Mouse (Mus musculus) retina, postnatal 1 day (tissue): ENCODE results near the gene Mecr.

Experiments
- DNase-seq: peaks from one replicate; pipeline ENCODE4 v3.0.0-alpha.2; 2012

Mecr gene

DNA sequence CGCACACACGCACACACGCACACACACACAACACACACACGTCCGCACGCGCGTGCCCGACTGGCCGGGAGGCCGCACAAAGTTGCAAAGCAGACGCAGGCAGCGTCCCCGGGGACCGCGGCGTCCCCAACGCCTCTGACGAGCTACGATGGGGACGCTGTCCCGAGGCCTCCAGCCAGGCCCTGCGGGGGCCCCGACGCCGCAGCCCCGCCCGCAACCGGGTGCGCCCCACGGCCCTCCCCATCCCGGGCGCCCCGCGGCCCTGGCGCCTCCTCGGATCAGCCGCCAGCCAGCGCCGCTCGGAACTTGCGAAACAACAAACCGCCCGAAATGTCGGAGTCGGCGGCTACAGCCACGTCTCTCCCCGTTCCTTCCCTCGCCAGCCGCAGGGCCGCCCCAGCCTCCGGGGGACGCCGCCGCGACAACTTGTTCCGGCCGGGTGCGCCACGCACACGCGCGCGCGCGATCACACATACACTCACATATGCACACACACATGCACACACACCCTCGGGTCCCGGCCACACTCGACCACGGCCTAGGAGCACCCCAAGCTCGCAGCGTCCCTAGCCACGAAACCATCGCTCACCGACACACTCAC, 6.3 kb upstream of the Mecr start:
- peak; percentile 59 for DNase-seq

DNA sequence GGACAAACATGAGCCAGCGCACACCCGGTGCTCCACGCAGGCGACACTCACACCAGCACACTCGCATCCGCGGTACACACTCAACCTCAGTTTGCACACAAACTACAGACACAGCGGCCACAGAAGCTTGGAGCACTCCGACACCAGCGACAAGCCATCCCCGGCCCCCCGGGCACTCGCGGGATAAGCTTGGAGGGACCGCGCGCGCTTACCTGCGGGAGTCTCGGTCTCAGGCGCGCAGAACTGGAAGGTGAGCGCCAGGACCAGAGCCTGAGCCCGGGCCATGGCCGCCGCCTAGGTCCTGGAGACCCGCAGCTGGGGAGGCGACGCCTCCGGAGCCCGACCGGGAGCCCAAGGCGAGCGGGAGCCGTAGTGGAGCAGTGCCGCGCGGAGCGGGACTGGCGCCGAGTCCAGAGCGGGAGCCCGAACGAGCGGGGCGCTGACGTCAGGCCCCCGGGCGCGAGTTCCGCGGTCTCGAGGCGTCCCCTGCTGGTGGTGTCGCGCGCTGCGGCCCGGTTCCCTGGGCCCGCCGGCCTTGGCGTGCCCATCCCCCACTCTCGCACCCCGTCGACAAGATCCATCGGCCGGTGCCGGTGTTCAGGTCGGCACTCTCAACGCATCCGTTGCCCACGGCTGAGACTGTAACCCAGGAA, 5.3 kb upstream of the Mecr start, which contains the start of gene Ptpru:
TSS of gene Ptpru (minus strand) at position 417 of the 653 bp plus-strand sequence.
- DNase-seq: peak; percentile 89

DNA sequence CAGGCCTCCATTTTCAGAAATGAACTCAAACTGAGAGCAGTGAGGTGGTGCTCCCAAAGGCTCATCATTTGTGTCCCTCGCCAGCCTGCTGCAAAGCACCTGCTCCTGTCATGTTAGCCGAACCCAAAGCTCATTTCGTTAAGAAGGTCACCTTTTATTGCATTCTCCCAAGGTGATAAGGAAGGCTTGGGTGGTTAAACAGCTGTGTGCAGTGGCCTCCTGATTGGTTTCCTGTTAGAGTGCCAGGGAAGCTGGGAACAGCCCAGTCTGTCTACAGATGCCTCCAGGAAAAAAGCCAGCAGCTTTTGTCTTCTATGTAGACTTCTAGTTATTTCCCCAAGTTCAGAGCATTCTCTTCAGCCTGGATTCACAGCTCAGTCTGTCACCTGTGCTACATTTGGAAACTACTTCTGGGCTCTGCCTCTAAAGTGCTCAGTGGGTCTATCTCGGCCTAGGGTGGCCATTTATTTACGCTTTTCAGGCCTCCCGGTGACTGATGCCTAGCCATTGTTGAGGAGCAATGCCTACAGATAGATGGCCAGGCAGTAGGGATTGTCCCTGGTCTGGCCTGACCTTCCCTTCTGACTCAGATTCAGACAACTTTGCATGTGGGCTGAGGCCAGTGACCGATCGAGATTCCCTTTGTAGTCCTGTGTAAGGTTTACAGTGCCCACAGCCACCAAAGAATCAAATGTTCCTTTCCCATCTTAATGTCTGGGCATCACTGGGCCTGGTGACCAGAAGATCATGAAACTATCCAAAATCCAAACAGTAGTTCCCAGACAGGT, 2.9 kb downstream of the Mecr start:
- no peak for DNase-seq

DNA sequence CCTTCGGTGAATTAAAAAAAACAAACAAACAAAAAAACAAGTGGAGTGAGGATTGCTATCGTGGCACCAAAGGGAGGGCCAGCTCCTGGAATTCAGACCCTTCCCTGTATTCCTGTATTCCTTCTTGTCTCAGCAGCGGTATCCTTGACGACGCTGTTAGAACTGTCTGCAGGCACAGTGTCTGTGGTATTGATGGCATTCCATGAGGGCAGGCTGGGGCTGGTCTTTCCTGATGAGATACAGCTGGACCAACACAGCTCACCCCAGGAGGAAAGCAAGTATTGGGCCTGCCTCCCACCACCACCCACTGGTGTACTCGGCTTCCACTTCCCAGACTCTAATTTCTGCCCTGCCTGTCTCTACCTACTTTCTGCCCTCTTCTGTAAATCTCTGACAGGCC, 4.8 kb downstream of the Mecr start:
- no peak for DNase-seq

DNA sequence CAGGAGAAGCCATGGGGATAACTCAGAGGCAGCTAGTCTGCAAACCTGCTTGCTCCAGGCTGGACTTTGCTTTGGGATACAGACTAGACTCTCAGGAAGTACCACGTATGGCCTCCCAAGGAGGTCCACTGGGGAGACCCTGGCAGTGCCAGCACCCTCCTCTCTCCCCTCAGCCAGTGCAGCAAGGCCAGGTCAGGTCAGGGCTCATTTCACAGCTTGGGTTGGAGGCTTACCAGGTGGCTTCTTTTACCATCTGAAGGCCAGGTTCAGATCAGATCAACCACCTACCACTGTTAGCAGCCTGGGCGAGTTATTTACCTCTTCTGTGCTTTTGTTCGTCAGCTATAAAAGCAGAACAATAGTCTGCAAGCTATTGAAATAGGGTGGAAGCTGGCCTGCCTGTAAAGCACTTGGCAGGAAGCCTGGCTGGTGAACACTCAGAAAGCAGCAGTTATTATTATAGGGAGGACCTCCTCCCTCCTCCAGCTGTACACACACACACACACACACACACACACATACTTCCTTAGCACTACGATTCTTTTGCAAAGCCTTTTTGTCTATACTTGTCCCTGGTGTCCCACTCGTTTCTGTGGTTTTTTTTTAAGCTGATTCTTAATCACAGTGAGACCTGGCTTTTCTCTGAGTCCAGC, 6.8 kb downstream of the Mecr start:
- no peak for DNase-seq

DNA sequence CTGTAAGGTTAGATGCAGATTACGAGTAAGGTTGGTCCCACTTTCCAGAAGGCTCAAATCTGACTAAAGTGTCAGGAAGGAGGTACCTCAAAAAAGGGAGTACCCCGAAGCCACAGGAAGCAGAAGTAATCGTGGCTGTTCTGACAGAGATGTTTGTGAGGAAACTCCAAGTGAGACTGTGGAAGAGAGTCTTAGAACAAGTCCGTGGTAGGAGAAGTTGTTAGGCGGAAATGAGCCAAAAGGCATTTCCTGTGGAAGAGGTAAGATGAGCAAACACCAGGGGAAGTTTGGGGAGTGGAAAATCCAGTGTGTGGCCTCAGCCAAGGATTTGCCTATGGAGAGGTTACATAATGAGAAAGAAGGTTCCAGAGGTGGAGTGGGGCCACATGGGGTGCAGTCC, 11.7 kb downstream of the Mecr start:
- no peak for DNase-seq

DNA sequence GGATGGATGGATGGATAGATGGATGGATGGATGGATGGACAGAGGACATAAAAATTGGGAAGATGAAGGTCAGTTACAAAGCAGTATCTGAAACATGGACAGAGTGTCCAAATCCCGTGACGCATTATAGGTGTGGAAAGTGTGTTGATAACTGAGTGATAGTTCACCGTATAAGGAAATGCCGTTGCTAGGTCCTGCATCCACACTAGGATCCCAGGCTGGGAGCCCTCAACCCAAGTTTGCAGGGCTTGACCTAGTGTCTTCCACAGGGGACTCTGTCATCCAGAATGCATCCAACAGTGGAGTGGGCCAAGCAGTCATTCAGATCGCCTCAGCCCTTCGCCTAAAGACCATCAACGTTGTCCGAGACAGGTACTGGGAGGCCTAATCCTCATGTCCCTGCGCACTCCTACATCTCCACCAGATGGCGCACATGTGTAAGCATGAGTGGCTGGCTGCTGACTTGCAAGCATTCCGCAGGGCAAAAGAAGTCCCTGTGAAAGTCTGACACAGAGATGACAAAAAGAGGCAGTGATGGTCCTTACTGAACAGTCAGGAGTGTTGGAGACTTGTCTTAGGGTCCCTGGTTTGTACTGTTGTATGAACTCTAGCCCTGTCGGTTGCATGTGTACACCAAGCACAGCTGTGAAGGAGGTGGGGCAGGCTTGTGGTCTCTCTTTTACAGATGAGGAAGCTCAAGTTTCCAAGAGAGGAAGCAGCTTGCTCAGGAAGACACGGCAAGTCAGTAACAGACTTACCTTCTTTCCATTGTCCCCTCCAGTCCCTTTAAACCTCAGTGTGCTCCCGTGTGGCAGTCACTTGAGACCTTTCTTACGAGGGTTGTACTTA, 17.4 kb downstream of the Mecr start:
- DNase-seq: peak; percentile 86

DNA sequence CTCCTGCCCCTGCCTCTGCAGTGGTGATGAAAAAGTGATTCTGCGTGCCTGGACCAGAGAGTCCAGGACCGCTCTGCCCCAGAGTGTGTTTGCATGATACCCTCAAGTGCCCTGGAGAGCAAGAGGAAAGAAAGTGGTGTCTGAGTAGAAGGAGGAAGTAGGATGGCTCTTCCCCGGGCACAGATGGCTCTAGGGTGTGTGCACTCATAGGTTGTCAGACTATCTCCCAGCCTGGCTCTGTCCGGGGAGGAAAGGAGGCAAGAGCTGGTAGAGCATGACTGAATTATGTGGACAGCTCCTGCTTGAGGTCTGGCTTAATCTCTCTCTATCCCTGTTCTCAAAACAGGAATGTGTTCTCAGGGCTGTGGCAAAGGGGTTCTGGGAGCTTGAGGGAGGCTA, 18.1 kb downstream of the Mecr start:
- DNase-seq: no peak

DNA sequence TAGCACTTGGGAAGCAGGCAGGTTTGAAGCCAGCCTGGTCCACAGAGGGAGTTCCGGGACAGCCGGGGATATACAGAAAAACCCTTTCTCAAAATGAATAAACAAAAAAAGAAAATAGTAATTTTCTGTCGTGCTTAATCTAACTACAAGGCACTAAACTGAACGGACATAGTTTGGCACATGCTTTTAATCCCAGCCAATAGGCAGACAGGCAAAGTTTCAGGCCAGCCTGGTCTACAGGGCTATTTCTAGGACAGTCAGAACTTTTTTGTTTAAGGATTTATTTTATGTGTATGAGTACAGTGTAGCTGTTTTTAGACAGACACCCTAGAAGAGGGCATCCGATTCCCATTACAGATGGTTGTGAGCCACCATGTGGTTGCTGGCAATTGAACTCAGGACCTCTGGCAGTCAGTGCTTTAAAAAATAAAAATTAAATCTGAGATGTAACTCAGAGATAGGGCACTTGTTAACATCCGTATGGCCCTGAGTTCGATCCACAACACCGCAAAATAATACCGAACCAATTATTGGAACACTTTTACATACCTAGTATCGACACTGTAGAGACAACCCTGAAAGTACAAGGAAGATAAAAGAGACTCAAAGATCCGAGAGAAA, 29.5 kb downstream of the Mecr start:
- no peak for DNase-seq

DNA sequence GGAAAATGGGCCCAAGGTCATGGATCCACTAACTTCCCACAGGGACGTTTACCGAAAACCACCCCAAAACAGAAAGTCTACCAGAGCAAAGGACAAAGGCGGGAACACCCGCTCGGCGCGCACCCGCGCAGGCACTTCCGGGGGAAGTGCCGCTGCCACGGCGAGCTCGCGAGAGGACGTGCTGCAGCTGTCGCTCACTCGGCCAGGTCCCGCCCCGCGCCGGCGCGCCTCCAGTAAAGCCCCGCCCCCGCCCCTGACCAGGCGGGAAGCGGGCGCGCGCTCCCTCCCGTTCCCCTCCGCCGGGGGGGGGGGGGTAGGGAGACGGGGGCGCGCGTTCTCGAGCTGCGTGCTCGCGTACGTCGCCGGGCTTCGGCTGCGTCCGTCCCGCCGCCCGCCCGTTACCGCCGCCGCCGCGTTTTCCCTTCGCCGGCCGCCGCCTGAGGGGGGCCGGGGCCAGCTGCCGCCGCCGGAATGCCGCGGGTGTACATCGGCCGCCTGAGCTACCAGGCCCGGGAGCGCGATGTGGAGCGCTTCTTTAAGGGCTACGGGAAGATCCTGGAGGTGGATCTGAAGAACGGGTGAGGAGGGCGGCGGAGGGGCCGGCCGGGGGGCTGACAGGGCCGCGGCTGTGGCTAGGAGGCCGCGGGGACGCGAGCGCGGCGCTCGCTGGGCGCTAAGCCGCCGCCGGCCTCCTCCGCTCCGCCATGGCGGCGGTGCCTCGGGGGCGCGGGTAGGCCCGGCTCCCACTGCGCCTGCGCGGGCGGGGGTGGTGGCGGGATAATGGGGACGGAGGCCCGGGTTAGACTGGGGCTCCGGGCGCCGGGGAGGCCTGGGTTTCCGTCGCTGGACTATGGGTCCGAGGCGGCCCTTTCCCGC, 30.3 kb downstream of the Mecr start, which contains the start of gene Srsf4:
TSS of gene Srsf4 (plus strand) at position 325 of the 876 bp plus-strand sequence.
- DNase-seq: peak; percentile 98

DNA sequence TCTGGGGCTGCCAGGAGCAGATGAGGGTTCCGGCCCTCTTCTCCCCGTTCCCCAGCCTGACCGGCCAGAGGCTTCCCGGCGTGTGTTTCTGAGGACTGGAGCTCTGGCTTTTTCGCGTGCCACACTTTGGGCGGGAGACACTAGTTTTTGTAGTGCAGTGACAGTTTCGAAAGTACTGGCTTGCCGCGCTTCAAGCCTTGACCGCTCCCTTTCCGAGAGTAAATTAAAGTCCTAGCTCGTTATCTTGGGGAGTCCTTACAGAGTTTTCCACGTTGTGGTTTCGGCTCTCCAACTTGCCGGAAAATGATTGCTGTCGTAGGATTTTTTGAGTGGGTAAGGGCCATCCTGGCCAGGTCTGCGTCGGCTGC, 30.9 kb downstream of the Mecr start:
- DNase-seq: no peak

DNA sequence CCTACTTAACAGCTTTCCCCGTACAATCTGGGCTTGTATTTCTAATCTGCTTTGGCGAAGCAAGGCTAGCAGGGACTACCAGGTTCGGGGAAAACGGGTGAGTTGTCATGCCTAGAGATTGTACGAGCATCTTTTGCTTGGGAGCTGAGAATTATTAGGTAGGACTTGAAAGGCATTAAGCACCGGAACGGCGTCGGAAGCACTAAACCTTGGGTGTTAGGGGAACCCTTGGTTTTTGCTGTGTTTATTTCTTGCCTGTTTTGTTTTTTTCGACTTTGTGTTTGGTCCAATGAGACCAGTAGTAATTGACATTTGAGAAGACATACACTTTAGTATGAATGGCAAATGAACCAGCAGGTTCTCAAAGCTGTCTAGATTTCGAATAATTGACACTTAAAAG, 31.3 kb downstream of the Mecr start:
- peak; percentile 36 for DNase-seq

DNA sequence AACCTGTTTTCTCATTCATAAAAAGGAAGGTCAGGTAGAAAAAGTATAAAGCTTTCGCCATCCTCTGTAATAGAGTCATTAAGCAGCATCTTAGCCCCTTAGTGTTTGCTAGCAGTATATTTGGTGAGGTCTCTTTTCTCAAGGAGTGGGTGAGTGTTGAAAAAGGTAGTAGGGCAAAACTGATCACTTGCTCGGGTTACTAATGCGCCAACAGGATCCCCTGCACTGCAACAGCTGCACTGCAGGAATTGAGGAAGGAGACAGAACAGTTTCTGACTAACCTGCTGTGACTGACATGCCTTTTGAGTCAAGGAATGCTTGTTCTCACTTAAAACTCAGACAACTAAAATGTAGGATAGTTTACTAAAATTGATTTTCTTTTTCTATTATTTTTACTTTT, 32.0 kb downstream of the Mecr start:
- no peak for DNase-seq

DNA sequence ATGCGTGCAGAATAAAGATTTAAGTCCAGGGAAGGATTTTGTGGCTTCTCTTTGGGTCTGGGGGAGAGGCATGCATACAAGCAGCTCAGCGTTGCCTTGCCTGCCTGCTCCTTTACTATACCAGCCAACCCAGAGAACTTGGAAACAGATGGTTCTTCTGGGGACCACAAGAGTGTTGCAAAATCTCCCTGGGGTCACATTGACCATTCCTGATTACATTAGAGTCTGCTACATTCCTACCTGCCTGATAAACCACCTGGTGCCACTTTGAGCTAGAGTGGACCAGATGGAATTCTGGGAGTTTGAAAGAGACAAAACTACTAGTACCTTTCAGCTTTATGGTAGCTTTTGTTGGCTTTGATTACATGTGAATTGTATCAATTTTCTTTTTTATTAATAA, 33.6 kb downstream of the Mecr start:
- no peak for DNase-seq

DNA sequence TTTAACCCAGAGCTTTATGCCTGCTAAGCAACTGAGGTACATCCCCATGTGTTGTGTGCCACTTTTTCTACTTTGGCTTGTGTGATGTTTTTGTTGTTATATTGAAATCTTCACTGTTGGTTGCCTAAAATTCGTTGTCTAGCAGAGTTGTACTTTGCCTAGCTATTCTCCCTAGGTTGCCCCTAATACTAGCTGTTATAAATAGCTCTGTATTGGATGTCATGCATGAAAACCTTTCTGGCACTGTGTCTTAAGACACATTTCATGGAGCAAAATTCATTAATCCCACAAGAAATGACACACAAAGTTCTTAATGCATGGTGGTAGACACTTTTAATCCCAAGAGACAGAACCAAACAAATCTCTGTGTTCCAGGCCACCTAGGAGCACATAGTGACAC, 36.4 kb downstream of the Mecr start:
- no peak for DNase-seq

DNA sequence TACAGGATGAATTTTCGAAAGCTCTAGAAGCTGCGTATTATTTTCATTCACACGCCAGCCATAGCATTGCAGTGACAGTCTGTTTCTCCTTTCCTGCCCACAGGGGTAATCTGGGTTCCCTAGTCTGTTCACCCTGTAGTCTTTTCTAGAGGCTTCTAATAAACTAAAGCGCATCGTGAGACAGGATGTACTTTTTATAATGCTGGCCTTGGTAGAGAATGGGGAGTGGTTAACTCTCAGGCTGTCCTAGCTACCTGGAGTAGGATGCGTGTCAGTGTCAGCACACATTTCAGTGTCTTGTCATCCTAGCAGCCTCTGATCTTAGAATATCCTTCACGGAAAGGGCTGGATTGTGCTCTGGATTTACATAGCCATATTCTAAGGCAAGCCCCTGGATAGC, 38.0 kb downstream of the Mecr start:
- no peak for DNase-seq

DNA sequence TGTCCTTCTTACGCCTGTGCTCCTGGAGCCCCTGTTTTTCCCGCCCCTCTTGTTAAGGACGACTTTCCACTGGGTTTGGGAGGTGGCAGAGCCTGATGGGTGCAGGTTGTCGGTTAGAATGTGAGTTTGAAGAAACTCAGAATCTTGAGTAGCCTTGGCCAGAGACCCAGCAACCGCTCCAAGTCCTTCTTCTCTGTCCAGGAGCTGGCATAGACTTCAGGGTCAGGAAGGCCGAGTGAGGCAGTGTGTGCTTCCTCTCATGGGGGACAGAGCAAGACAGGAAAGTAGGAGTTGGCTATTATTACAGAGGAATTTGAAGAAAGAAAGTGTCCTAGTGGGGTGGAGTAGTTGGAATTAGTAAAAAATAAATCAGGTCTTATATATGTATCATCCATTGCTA, 40.3 kb downstream of the Mecr start:
- DNase-seq: no peak

DNA sequence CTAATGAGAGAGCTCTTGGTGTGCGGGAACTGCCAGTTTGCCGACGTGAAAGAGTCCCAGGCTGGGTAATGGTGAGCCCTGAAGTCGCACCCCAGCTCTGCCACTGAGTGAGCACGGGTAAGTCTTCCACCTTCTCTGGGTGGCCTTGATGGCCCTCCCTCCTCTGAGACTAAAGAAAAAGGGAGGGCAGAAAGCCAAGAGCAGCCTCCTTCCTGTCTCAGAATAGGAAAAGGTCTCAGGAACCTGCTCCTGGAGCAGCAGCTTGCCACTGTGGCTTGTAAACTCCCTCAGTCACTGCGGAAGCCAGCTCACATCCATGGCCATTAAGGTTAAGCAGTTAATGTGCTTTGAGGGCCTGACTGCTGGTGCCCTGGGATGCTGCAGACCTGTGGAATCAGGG, 42.1 kb downstream of the Mecr start:
- no peak for DNase-seq

DNA sequence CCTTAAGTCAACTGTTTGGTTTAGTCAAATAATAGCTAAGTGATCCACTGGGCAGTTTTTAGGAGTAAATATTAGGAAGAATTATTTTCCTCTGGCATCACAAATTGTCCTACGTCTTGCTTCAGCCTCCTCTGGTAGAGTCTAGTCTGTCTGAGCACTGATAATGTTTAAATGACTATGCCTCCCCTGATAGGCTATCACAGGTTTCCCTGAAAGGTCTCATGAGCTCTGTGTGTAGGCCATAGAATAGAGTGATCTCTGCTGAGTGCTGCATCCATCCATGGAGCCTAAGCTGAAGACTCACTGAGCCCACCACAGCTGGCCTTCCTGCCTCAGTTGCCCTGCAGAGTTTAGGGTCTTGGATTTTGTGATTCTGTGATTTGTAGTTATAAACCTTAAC, 45.3 kb downstream of the Mecr start:
- no peak for DNase-seq

DNA sequence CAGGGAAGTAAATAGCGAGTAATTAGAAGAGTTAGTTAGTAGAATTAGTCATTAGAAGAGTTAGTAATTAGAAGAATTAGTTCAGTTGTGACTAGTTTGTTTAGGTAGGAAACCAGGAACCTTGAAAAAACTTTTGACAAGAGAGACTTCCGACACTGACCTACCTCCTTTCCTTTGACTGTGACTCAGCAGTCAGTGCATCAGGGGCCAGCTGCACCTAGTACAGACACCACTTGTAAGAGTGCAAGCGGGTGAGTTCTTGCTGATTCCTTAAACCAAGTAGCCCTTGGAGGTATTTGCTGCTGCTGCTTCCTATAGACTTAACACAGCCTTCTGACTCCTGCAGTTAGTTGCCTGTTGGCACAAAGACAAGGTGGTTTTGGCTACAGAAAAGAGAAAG, 47.4 kb downstream of the Mecr start:
- no peak for DNase-seq

DNA sequence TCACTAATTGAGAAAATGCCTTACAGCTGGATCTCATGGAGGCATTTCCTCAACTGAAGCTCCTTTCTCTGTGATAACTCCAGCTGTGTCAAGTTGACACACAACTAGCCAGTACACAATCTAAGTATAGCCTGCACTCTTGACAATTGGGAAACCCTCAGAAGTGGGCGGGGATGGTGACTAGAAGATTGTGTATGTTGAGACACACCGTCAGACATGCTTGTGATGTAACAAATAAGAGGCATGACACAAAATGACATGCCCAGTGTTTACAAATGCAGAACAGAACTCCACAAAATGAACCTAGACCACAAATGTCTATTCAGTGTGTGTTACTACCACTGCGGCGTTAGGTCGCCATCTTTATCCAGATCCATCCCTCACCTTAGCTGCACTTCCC, 53.8 kb downstream of the Mecr start:
- DNase-seq: no peak
